Mouse (Mus musculus): Measurements from ENCODE around the gene Fam76a. TPM values are rescaled to one million over a fixed set of nuclear protein-coding genes. Genes with fewer than 3 reads are reported as not detected.

The Fam76a gene
- total RNA-seq, 2 experiments from 2014 or later, result 26.5 to 47.6 TPM

GRCm38 (mm10) chr4:132904765-132905309, 17.5 kb downstream of the Fam76a start:
- ATAC-seq (replicated peaks; ENCODE audit: low FRiP score, poor library complexity, severe bottlenecking), result no peak

- no peak for ATAC-seq (replicated peaks; ENCODE audit: low FRiP score, poor library complexity, severe bottlenecking)
Measured at GRCm38 (mm10) chr4:132904071-132904470, 18.3 kb downstream of the Fam76a start.

GRCm38 (mm10) chr4:132898197-132898596, 24.2 kb downstream of the Fam76a start:
- no peak for ATAC-seq (replicated peaks; ENCODE audit: low FRiP score, poor library complexity, severe bottlenecking)

- no peak for ATAC-seq (replicated peaks; ENCODE audit: low FRiP score, poor library complexity, severe bottlenecking)
Measured at GRCm38 (mm10) chr4:132894402-132894801, 28.0 kb downstream of the Fam76a start.

- no peak for ATAC-seq (replicated peaks; ENCODE audit: low FRiP score, poor library complexity, severe bottlenecking)
Measured at GRCm38 (mm10) chr4:132884844-132885374, 37.4 kb downstream of the Fam76a start.

DNA sequence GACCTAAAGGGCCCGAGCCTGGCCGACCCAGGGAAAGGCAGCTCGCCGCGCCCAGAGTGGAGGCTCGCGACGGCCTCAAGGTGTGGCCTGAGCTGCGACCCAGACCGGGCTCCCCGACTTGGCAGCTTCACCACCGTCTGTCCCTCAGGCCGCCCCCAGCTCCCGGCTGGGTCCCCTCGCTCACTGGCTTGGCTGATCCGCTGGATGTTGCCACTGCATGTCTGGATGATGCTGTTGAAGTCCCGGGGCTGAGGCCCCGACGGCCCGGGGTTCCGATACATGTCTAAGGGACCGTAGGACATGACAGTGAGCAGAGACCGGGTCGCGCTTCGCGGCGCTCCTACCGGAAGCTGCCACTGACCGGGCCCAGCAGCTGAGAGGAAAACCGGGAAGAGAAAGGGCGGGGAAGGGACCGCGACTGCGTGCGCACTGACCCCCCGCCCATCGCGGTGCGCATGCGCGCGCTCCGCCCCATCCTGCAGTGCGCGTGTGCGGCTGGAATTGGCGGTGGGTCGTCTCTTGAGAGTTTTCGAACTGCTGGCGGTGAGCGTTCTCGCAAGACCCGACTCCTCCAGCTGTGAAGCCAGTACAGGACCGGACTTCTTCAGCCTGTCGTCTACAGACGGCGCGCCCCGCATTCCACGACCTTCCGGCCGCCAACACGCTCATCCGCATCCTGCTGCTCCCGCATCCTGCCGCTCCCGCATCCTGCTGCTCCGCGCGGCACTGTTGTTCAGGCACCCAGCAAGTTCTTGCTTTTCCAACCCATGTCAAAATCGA, 38.1 kb downstream of the Fam76a start, which contains the start of gene Stx12:
Gene Stx12 (minus strand): TSS at position 446 of the 780 bp plus-strand sequence.
- peak; percentile 90 for ATAC-seq (replicated peaks; ENCODE audit: low FRiP score, poor library complexity, severe bottlenecking)

GRCm38 (mm10) chr4:132883561-132884063, 38.7 kb downstream of the Fam76a start:
- peak; percentile 34 for ATAC-seq (replicated peaks; ENCODE audit: low FRiP score, poor library complexity, severe bottlenecking)

- ATAC-seq (replicated peaks; ENCODE audit: low FRiP score, poor library complexity, severe bottlenecking), result peak; percentile 53
Measured at GRCm38 (mm10) chr4:132874363-132875097, 47.8 kb downstream of the Fam76a start.

DNA sequence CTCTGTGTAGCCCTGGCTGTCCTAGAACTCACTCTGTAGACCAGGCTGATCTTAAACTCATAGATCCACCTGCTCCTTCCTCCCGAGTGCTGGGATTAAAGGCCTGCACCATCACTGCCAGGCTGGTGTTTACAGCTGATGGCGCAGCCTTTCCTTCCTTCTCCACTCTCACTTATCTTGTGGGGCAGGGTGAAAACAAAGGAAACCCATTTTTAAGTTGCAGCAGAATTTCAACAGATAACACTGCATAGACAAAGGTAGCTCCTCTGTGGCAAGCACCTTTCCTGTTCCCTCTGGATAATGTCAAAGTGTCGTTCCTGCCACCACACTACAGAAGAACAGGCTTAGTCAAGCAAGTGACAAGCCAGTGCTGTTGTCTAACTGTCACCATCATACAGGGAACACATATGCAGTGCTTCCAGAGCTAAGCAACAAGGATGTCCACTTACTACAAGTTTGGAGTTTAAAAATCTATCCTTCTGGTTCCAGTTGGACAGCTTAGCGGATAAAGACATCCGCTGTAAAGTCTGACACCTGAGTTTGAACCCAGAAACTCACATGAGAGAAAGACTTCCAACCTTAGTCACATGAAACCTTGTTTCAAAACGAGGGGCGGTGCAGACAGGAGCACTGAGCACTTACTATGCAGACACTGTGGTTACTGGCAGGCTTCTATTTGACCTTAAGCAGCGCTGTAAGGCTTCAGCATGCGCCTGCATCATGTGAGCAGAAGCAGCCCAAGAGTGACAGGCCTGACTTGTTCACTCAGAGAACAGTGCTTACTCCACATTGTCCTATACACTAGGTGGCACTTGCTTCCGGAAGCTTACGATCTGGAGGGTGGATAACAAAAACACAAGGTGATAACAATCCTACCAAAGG, 48.6 kb downstream of the Fam76a start:
- ATAC-seq (replicated peaks; ENCODE audit: low FRiP score, poor library complexity, severe bottlenecking), result no peak

GRCm38 (mm10) chr4:132871116-132871515, 51.2 kb downstream of the Fam76a start:
- ATAC-seq (replicated peaks; ENCODE audit: low FRiP score, poor library complexity, severe bottlenecking), result no peak

- no peak for ATAC-seq (replicated peaks; ENCODE audit: low FRiP score, poor library complexity, severe bottlenecking)
Measured at GRCm38 (mm10) chr4:132864856-132865255, 57.5 kb downstream of the Fam76a start.

GRCm38 (mm10) chr4:132863012-132863411, 59.3 kb downstream of the Fam76a start:
- no peak for ATAC-seq (replicated peaks; ENCODE audit: low FRiP score, poor library complexity, severe bottlenecking)

DNA sequence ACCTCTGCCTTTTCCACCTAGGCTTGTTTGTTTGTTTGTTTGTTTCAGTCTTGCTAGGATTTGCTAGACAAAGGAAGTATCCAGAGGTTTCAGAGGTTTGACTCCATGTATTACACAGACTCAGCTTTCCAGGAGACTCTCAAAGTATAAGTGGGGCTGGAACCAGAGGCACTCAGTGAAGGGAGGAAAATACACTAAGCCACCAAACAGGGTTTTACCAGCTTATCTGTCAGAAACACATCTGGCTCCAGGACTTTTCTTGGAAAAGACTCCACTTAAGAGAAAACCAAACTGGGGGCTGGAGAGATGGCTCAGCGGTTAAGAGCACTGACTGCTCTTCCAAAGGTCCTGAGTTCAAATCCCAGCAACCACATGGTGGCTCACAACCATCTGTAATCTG, 61.5 kb downstream of the Fam76a start:
- no peak for ATAC-seq (replicated peaks; ENCODE audit: low FRiP score, poor library complexity, severe bottlenecking)

Other genes with a start within 250 kb of the Fam76a start
- gene Xkr8, start 190.0 kb downstream of the Fam76a start, total RNA-seq (2015; ENCODE audit: low replicate concordance), result 1.7 and 1.9 TPM in 2 replicates
- gene Xkr8, start 190.0 kb downstream of the Fam76a start, total RNA-seq (2017; ENCODE audit: low replicate concordance), result 0.43 and 0.70 TPM in 2 replicates
- gene Smpdl3b, start 165.3 kb downstream of the Fam76a start, total RNA-seq (2015; ENCODE audit: low replicate concordance), result 3.3 TPM in 1 of 2 replicates, not detected in the other
- gene Smpdl3b, start 165.3 kb downstream of the Fam76a start, total RNA-seq (2017; ENCODE audit: low replicate concordance), result 0.26 TPM in 1 of 2 replicates, not detected in the other
- gene Rpa2, start 154.2 kb downstream of the Fam76a start, total RNA-seq (2015; ENCODE audit: low replicate concordance), result 17.3 and 20.6 TPM in 2 replicates
- gene Rpa2, start 154.2 kb downstream of the Fam76a start, total RNA-seq (2017; ENCODE audit: low replicate concordance), result 30.3 and 36.7 TPM in 2 replicates
- gene Themis2, start 126.2 kb downstream of the Fam76a start, total RNA-seq (2015; ENCODE audit: low replicate concordance), result 9.4 and 23.0 TPM in 2 replicates
- gene Themis2, start 126.2 kb downstream of the Fam76a start, total RNA-seq (2017; ENCODE audit: low replicate concordance), result 7.8 and 10.7 TPM in 2 replicates
- gene Ppp1r8, start 79.4 kb downstream of the Fam76a start, total RNA-seq (2015; ENCODE audit: low replicate concordance), result 8.8 and 12.5 TPM in 2 replicates
- gene Ppp1r8, start 79.4 kb downstream of the Fam76a start, total RNA-seq (2017; ENCODE audit: low replicate concordance), result 12.5 and 15.1 TPM in 2 replicates
- gene Stx12, start 38.0 kb downstream of the Fam76a start, total RNA-seq (2015; ENCODE audit: low replicate concordance), result 18.0 and 23.1 TPM in 2 replicates
- gene Stx12, start 38.0 kb downstream of the Fam76a start, total RNA-seq (2017; ENCODE audit: low replicate concordance), result 20.8 and 28.8 TPM in 2 replicates
- 12.1 and 21.5 TPM in 2 replicates for gene Fgr, start 51.5 kb upstream of the Fam76a start, total RNA-seq (2015; ENCODE audit: low replicate concordance)
- gene Fgr, start 51.5 kb upstream of the Fam76a start, total RNA-seq (2017; ENCODE audit: low replicate concordance), result 13.4 and 18.7 TPM in 2 replicates
- 1.2 and 10.2 TPM in 2 replicates for gene Ahdc1, start 88.7 kb upstream of the Fam76a start, total RNA-seq (2015; ENCODE audit: low replicate concordance)
- gene Ahdc1, start 88.7 kb upstream of the Fam76a start, total RNA-seq (2017; ENCODE audit: low replicate concordance), result 0.17 and 4.2 TPM in 2 replicates
- 49.6 and 78.6 TPM in 2 replicates for gene Wasf2, start 207.9 kb upstream of the Fam76a start, total RNA-seq (2015; ENCODE audit: low replicate concordance)
- gene Wasf2, start 207.9 kb upstream of the Fam76a start, total RNA-seq (2017; ENCODE audit: low replicate concordance), result 40.3 and 58.8 TPM in 2 replicates